Mouse (Mus musculus) MEL (cell line): ENCODE results near the gene Itprip. TPM values are rescaled to one million over a fixed set of nuclear protein-coding genes. Genes with fewer than 3 reads are reported as not detected.
A peak's percentile ranks its signal among the peaks of the same experiment; 100 is the strongest.

Experiments
- DNase-seq: peaks from one replicate; pipeline ENCODE4 v3.0.0; 2011; ENCODE audit warnings: low read depth, low spot score
- H3K27ac ChIP-seq: 2 replicates; pipeline ENCODE4 v1.5.1; 2012; ENCODE audit warnings: low read depth, mild to moderate bottlenecking, control low read depth, low read length, moderate library complexity; ENCODE audit not compliant: control insufficient read depth
- H3K27me3 ChIP-seq, 2 experiments: fragments of 150-350 bp in 1 of 2; sonication (generic) in 1 of 2; 2 replicates each; pipeline ENCODE4 v1.6.1; 2012; ENCODE audit warnings: low read length in 2 of 2, mild to moderate bottlenecking in 2 of 2, improper control_type of control experiment in 1 of 2, moderate library complexity in 1 of 2; ENCODE audit not compliant: insufficient read depth in 2 of 2, control insufficient read depth in 1 of 2
- H3K36me3 ChIP-seq, 2 experiments: 2 replicates each; pipeline ENCODE4 v1.6.1; 2012 to 2014; ENCODE audit warnings: low read length in 2 of 2, improper control_type of control experiment in 1 of 2, inconsistent platforms in 1 of 2, mild to moderate bottlenecking in 1 of 2; ENCODE audit not compliant: insufficient read depth in 2 of 2, control insufficient read depth in 1 of 2
- H3K4me1 ChIP-seq, 2 experiments: fragments of 150-350 bp in 1 of 2; sonication (generic) in 1 of 2; 2 replicates each; pipeline ENCODE4 v1.6.1; 2012; ENCODE audit warnings: low read length in 2 of 2, improper control_type of control experiment in 1 of 2, mild to moderate bottlenecking in 1 of 2; ENCODE audit not compliant: insufficient read depth in 2 of 2, control insufficient read depth in 1 of 2
- H3K4me3 ChIP-seq, 2 experiments: fragments of 150-350 bp in 1 of 2; sonication (generic) in 1 of 2; 2 replicates each; pipeline ENCODE4 v1.5.1; 2012; ENCODE audit warnings: low read depth in 2 of 2, low read length in 2 of 2, mild to moderate bottlenecking in 2 of 2, moderate library complexity in 2 of 2, control low read depth in 1 of 2, improper control_type of control experiment in 1 of 2; ENCODE audit not compliant: control insufficient read depth in 1 of 2, insufficient read depth in 1 of 2
- H3K79me2 ChIP-seq: 2 replicates; pipeline ENCODE4 v1.6.1; 2012; ENCODE audit warnings: mild to moderate bottlenecking, low read length, moderate library complexity; ENCODE audit not compliant: control insufficient read depth, poor library complexity, insufficient read depth
- H3K9ac ChIP-seq: 2 replicates; pipeline ENCODE4 v1.6.1; 2012; ENCODE audit warnings: low read depth, mild to moderate bottlenecking, control low read depth, low read length, moderate library complexity; ENCODE audit not compliant: control insufficient read depth, poor library complexity, severe bottlenecking
- H3K9me3 ChIP-seq: fragments of 150-350 bp; sonication (generic); replicated peaks from 2 replicates; pipeline ENCODE4 v1.6.1; 2012; ENCODE audit warnings: mild to moderate bottlenecking, low read length, improper control_type of control experiment, moderate library complexity; ENCODE audit not compliant: insufficient read depth
- BHLHE40 ChIP-seq: IDR thresholded peaks from 2 replicates; pipeline ENCODE4 v1.6.1; 2012; ENCODE audit warnings: low read depth, mild to moderate bottlenecking, inconsistent platforms, low read length, improper control_type of control experiment, borderline replicate concordance
- EP300 ChIP-seq, 2 experiments: IDR thresholded peaks; 2 replicates each; pipeline ENCODE4 v1.6.1; 2011; ENCODE audit warnings: improper control_type of control experiment in 2 of 2, low read length in 2 of 2, low read depth in 1 of 2, mild to moderate bottlenecking in 1 of 2
- GABPA ChIP-seq: IDR thresholded peaks from 2 replicates; pipeline ENCODE4 v1.6.1; 2012; ENCODE audit warnings: low read depth, mild to moderate bottlenecking, inconsistent platforms, low read length, improper control_type of control experiment, moderate library complexity
- GATA1 ChIP-seq: IDR thresholded peaks from 2 replicates; pipeline ENCODE4 v1.6.1; 2011; ENCODE audit warnings: low read depth, low read length, improper control_type of control experiment
- HCFC1 ChIP-seq: IDR thresholded peaks from 2 replicates; pipeline ENCODE4 v1.6.1; 2012; ENCODE audit warnings: low read depth, mild to moderate bottlenecking, inconsistent platforms, low read length, improper control_type of control experiment, moderate library complexity
- KAT2A ChIP-seq: conservative IDR thresholded peaks from 2 replicates; pipeline ENCODE4 v1.6.1; 2012; ENCODE audit warnings: low read depth, low read length, improper control_type of control experiment, inconsistent platforms
- MAFK ChIP-seq: IDR thresholded peaks from 2 replicates; pipeline ENCODE4 v1.6.1; 2011; ENCODE audit warnings: low read depth, mild to moderate bottlenecking, low read length, improper control_type of control experiment, borderline replicate concordance
- MAX ChIP-seq: IDR thresholded peaks from 2 replicates; pipeline ENCODE4 v1.6.1; 2011; ENCODE audit warnings: low read length, improper control_type of control experiment
- MEF2A ChIP-seq: IDR thresholded peaks from 2 replicates; pipeline ENCODE4 v1.6.1; 2014; ENCODE audit warnings: low read depth, mild to moderate bottlenecking, inconsistent platforms, low read length, improper control_type of control experiment; ENCODE audit not compliant: poor library complexity, insufficient replicate concordance, severe bottlenecking; ENCODE audit errors: extremely low read depth
- MXI1 ChIP-seq: IDR thresholded peaks from 2 replicates; pipeline ENCODE4 v1.6.1; 2011; ENCODE audit warnings: mild to moderate bottlenecking, low read depth, low read length, improper control_type of control experiment
- NELFE ChIP-seq: IDR thresholded peaks from 2 replicates; pipeline ENCODE4 v1.6.1; 2011; ENCODE audit warnings: low read depth, low read length, improper control_type of control experiment
- NRF1 ChIP-seq: IDR thresholded peaks from 2 replicates; pipeline ENCODE4 v1.6.1; 2014; ENCODE audit warnings: low read depth, mild to moderate bottlenecking, inconsistent platforms, low read length, improper control_type of control experiment, moderate library complexity; ENCODE audit not compliant: poor library complexity, insufficient read depth, severe bottlenecking
- POLR2A ChIP-seq, 2 experiments: IDR thresholded peaks; 2 replicates each; pipeline ENCODE4 v1.6.1; 2011 to 2012; ENCODE audit warnings: low read length in 2 of 2, mild to moderate bottlenecking in 2 of 2, control low read depth in 1 of 2, improper control_type of control experiment in 1 of 2, low read depth in 1 of 2, moderate library complexity in 1 of 2; ENCODE audit not compliant: control insufficient read depth in 1 of 2, insufficient read depth in 1 of 2, poor library complexity in 1 of 2
- RAD21 ChIP-seq: IDR thresholded peaks from 2 replicates; pipeline ENCODE4 v1.6.1; 2011; ENCODE audit warnings: mild to moderate bottlenecking, low read depth, low read length, improper control_type of control experiment
- RCOR1 ChIP-seq: IDR thresholded peaks from 2 replicates; pipeline ENCODE4 v1.6.1; 2012; ENCODE audit warnings: low read depth, mild to moderate bottlenecking, inconsistent platforms, low read length, improper control_type of control experiment
- TAL1 ChIP-seq: IDR thresholded peaks from 2 replicates; pipeline ENCODE4 v1.6.1; 2012; ENCODE audit warnings: mild to moderate bottlenecking, inconsistent platforms, low read length, moderate library complexity, mixed read lengths
- TBP ChIP-seq: IDR thresholded peaks from 2 replicates; pipeline ENCODE4 v1.8.0; 2011; ENCODE audit warnings: low read depth, low read length, improper control_type of control experiment
- TCF12 ChIP-seq: IDR thresholded peaks from 2 replicates; pipeline ENCODE4 v1.6.1; 2014; ENCODE audit warnings: low read depth, mild to moderate bottlenecking, inconsistent platforms, low read length, improper control_type of control experiment, moderate library complexity
- USF1 ChIP-seq: IDR thresholded peaks from 2 replicates; pipeline ENCODE4 v1.6.1; 2014; ENCODE audit warnings: low read depth, mild to moderate bottlenecking, inconsistent platforms, low read length, improper control_type of control experiment, moderate library complexity
- USF2 ChIP-seq, 2 experiments: IDR thresholded peaks; 2 replicates each; pipeline ENCODE4 v1.6.1; 2011 to 2012; ENCODE audit warnings: improper control_type of control experiment in 2 of 2, low read length in 2 of 2, borderline replicate concordance in 1 of 2, inconsistent platforms in 1 of 2, low read depth in 1 of 2, mild to moderate bottlenecking in 1 of 2; ENCODE audit not compliant: insufficient read depth in 1 of 2
- ZC3H11A ChIP-seq: IDR thresholded peaks from 2 replicates; pipeline ENCODE4 v1.6.1; 2012; ENCODE audit warnings: low read depth, mild to moderate bottlenecking, inconsistent platforms, low read length, improper control_type of control experiment
- ZKSCAN1 ChIP-seq: IDR thresholded peaks from 2 replicates; pipeline ENCODE4 v1.6.1; 2012; ENCODE audit warnings: low read depth, mild to moderate bottlenecking, inconsistent platforms, low read length, improper control_type of control experiment, moderate library complexity
- ZMIZ1 ChIP-seq: IDR thresholded peaks from 2 replicates; pipeline ENCODE4 v1.6.1; 2012; ENCODE audit warnings: low read depth, mild to moderate bottlenecking, inconsistent platforms, low read length, improper control_type of control experiment, moderate library complexity
- ZNF384 ChIP-seq: IDR thresholded peaks from 2 replicates; pipeline ENCODE4 v1.6.1; 2012; ENCODE audit warnings: low read depth, mild to moderate bottlenecking, inconsistent platforms, low read length, improper control_type of control experiment
- polyA plus RNA-seq, 2 experiments: library from polyadenylated mRNA; stranded (reverse) in 1 of 2; unstranded in 1 of 2; fragments of >175 nt in 1 of 2; fragments of >200 nt in 1 of 2; gene quantifications; 2 replicates each; pipeline versions ENCODE4 v1.2.1 to v1.2.4; 2012; ENCODE audit warnings: low replicate concordance in 2 of 2, low read depth in 1 of 2; ENCODE audit not compliant: insufficient read length in 2 of 2, insufficient read depth in 1 of 2, missing spikeins in 1 of 2
- total RNA-seq: library from RNA; depleted of rRNA; stranded (reverse); fragments of 300-350 nt; gene quantifications from 2 replicates; pipeline ENCODE4 v1.2.3, GENCODE M21; 2012

Itprip gene
- total and polyA plus RNA-seq, 3 experiments = 26.3 to 26.9 TPM; not detected in 1

- TF ChIP-seq KAT2A (no peak), GATA1 (no peak)
- TF ChIP-seq, all 39 proteins: peak for 8
These were observed 13.0 kb upstream of the Itprip start (continued) for GRCm38 (mm10) chr19:47931982-47932638.

- Histone ChIP-seq H3K9ac (no peak overlapping the region), H3K4me1 (no peaks in the 10 kb centered on the region), H3K27me3 (peaks cover 0 to 2% of the 10 kb centered on the region in 2 experiments; a peak in 1 of 4 replicates), H3K36me3 (no peaks in the 10 kb centered on the region)
- no peak for DNase-seq
- TF ChIP-seq USF2 (IDR thresholded peaks at IDR 0.05; ENCODE audit: borderline replicate concordance in 1 of 2, insufficient read depth in 1 of 2, low read depth in 1 of 2, low read length in 2 of 2) (no peak), ZMIZ1 (no peak), GABPA (no peak), MAFK (no peak), ZNF384 (no peak), NRF1 (no peak), RAD21 (no peak), TCF12 (no peak), MXI1 (no peak), TAL1 (no peak), TBP (no peak), MAX (no peak), ZC3H11A (no peak), MEF2A (no peak), EP300 (IDR thresholded peaks at IDR 0.05; ENCODE audit: low read depth in 1 of 2, low read length in 2 of 2) (no peak), POLR2A (IDR thresholded peaks at IDR 0.05; ENCODE audit: control insufficient read depth in 1 of 2, insufficient read depth in 1 of 2, low read depth in 1 of 2, low read length in 2 of 2, poor library complexity in 1 of 2) (no peak)
- TF ChIP-seq, all 39 proteins: peak for 0
- H3K4me3 ChIP-seq = no peak overlapping the region
- no peak overlapping the region for H3K27ac ChIP-seq
- H3K9me3 ChIP-seq = no peaks in the 10 kb centered on the region
- no peaks in the 10 kb centered on the region for H3K79me2 ChIP-seq
These were observed 9.9 kb upstream of the Itprip start for GRCm38 (mm10) chr19:47929043-47929442.

DNA sequence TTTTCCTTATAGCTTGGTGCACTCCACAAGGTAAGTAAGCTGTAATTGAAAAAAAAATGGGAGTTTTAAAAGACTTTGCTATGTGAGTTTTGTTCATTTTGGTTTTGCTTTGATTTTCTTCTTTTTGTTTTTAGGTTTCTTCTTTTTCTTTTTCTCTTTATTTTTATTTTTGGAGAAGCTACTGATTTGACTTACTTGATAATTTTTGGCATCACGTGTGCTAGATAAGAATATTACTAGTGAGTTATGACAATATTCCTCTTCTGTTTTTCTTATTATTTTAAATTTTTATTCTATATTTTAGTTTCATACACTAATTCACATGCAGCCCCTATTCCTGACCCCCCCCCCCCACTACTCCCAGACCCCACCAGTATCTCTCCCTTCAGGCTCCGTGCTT is 7.9 kb upstream of the Itprip start:
- Histone ChIP-seq H3K27ac (no peak overlapping the region), H3K27me3 (peaks cover 0 to 2% of the 10 kb centered on the region in 2 experiments; a peak in 1 of 4 replicates), H3K9ac (no peak overlapping the region), H3K9me3 (no peaks in the 10 kb centered on the region), H3K4me1 (peaks cover 0 to 6% of the 10 kb centered on the region in 2 experiments; a peak in 1 of 4 replicates), H3K4me3 (no peak overlapping the region), H3K79me2 (no peaks in the 10 kb centered on the region)
- DNase-seq = no peak
- TF ChIP-seq TBP = no peak
- no peak for TF ChIP-seq ZKSCAN1
- TF ChIP-seq TCF12 = no peak
- no peak for TF ChIP-seq GABPA
- TF ChIP-seq USF1 = peak; percentile 78
- TF ChIP-seq RCOR1 = no peak
- no peak for TF ChIP-seq NELFE
- TF ChIP-seq BHLHE40 = peak; percentile 62; the same call in 1 of the 2 replicates
- TF ChIP-seq EP300 (IDR thresholded peaks at IDR 0.05; ENCODE audit: low read depth in 1 of 2, low read length in 2 of 2) = no peak
- no peak for TF ChIP-seq MAFK
- TF ChIP-seq HCFC1 = no peak
- TF ChIP-seq, all 39 proteins: peak for 2
- peaks cover 0 to 4% of the 10 kb centered on the region in 2 experiments; a peak in 2 of 4 replicates for H3K36me3 ChIP-seq
